Mouse (Mus musculus) stomach, embryonic 16.5 days (tissue): ENCODE results near the gene Trim71. TPM values are rescaled to one million over a fixed set of nuclear protein-coding genes. Genes with fewer than 3 reads are reported as not detected.
A peak's percentile ranks its signal among the peaks of the same experiment; 100 is the strongest.

Experiments used
- ATAC-seq: fragments of 200-750 bp; cut with Nextera tagmentation; 2 replicates; pipeline ENCODE4 v1.8.0; 2017; ENCODE audit warnings: moderate number of reproducible peaks, moderate TSS enrichment; ENCODE audit not compliant: insufficient read depth, low FRiP score
- H3K27ac ChIP-seq: fragments of 300-500 bp; sonication (generic); 2 replicates; pipeline ENCODE4 v1.5.1; 2014; ENCODE audit warnings: low read length
- H3K27me3 ChIP-seq: fragments of 300-500 bp; sonication (generic); 2 replicates; pipeline ENCODE4 v1.6.1; 2014; ENCODE audit warnings: low read length, control low read depth, mixed read lengths; ENCODE audit not compliant: control insufficient read depth, insufficient read depth
- H3K36me3 ChIP-seq: fragments of 300-500 bp; sonication (generic); 2 replicates; pipeline ENCODE4 v1.6.1; 2014; ENCODE audit warnings: low read length; ENCODE audit not compliant: control insufficient read depth, insufficient read depth
- H3K4me1 ChIP-seq: fragments of 300-500 bp; sonication (generic); 2 replicates; pipeline ENCODE4 v1.6.1; 2014; ENCODE audit warnings: low read length, control low read depth, mixed read lengths; ENCODE audit not compliant: control insufficient read depth, insufficient read depth
- H3K4me2 ChIP-seq: fragments of 300-500 bp; sonication (generic); 2 replicates; pipeline ENCODE4 v1.6.1; 2014; ENCODE audit warnings: low read depth, low read length, mixed read lengths
- H3K4me3 ChIP-seq: fragments of 300-500 bp; sonication (generic); replicated peaks from 2 replicates; pipeline ENCODE4 v1.5.1; 2014; ENCODE audit warnings: mild to moderate bottlenecking, low read length
- H3K9ac ChIP-seq: fragments of 300-500 bp; sonication (generic); 2 replicates; pipeline ENCODE4 v1.6.1; 2014; ENCODE audit warnings: low read length
- H3K9me3 ChIP-seq: fragments of 300-500 bp; sonication (generic); replicated peaks from 2 replicates; pipeline ENCODE4 v1.6.1; 2016; ENCODE audit warnings: low read length, control low read depth; ENCODE audit not compliant: control insufficient read depth
- WGBS: fragments of 180-500 bp; shearing (Covaris S2); extraction: QIAGEN DNeasy Blood & Tissue Kit; methylation state at CpG from one replicate; pipeline ENCODE4 v1.1.7; 2014; 5-methylcytosine and 5-hydroxymethylcytosine counted together
- polyA plus RNA-seq: library from polyadenylated mRNA; unstranded; fragments of >200 nt; fragmentation: Nextera tagmentation; extraction: Ambion mirVana; gene quantifications from 2 replicates; pipeline ENCODE4 v1.2.1, GENCODE M21; 2015

Gene Trim71
- polyA plus RNA-seq: 0.96 and 0.98 TPM in 2 replicates

DNA sequence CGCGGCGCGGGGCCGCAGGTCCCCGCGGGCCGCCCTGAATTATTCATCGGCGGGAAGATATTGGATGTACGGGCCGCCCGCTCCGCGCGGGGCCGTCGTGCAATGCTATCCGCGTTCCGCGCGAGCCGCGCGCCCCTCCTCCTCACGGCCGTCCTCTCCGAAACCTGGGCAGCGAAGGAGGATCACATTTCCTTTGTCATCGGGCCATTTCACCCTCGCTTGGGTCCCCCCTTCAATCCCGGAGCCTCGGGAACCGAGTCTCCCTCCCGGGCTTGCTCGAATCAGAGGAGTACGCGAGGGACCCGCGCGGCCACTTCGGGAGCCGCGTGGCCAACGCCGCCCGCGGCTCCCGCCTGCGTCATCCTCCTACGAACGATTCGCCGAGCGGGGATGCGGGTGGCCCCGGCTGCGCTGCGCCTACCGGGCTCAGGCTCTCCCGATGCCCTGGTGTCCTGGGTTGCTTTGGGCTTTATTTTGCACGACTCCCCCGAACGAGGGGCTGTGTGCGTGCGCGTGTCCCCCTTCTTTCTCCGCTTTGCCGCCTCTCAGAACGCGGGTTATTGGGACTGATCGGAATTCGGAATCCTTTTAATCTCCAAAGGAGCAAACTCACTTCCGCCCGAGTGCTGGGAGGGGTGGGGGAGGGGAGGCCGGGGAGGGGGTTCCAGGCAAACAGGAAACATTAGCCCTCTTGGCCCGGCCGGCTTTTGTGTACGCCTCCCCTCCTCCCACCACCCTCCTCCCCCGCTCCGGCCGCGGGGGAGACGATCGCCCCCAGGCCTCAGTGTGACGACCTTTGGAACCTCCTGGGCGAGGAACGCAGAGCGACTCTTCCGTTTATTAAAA lies at the start of gene Trim71:
Gene Trim71, minus strand, starts transcription at position 609 of the 846 bp plus-strand sequence.
- H3K9ac ChIP-seq: peak within 1 kb of the TSS; percentile 80
- under 1% methylated on average over 91 of the region's 91 CpGs for WGBS

GRCm38 (mm10) chr9:114613026-114613425 lies 48.9 kb upstream of the Trim71 start:
- 91% methylated on average over 4 of the region's 4 CpGs for WGBS
- peaks cover 30% of the 10 kb centered on the region for H3K36me3 ChIP-seq
- no peaks in the 10 kb centered on the region for H3K27me3 ChIP-seq

More for the DNA sequence above, at the start of gene Trim71:
- Histone ChIP-seq H3K4me2 (peak within 1 kb of the TSS; percentile 67), H3K9me3 (no peaks in the 10 kb centered on the region), H3K27ac (peak within 1 kb of the TSS; percentile 73), H3K27me3 (peaks cover 42% of the 10 kb centered on the region), H3K36me3 (no peaks in the 10 kb centered on the region), H3K4me1 (peaks cover 14% of the 10 kb centered on the region), H3K4me3 (peak within 1 kb of the TSS; percentile 54)
- ATAC-seq: peak; percentile 31; the same call in 1 of the 2 replicates

DNA sequence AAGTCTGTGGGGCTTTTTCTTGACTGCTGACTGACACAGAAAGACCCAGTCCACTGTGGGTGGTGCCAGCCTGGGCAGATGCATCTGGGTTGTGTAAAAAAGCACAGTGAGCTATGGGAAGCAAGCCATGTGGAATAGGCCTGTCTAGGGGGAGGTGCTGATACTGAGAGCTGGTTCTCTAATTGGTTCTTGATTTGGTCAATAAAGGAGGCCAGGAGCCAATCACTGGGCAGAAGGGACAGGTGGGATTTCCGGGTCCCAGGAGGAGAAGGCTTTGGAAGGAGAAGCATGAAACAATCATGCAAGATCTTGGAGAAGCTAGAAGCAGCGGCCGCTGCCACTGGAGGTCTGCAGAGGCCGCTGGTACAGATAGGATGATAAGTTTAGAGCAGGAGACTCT lies 48.4 kb upstream of the Trim71 start:
- Histone ChIP-seq H3K27me3 (no peaks in the 10 kb centered on the region), H3K4me2 (no peak overlapping the region), H3K36me3 (peaks cover 30% of the 10 kb centered on the region), H3K9me3 (no peaks in the 10 kb centered on the region), H3K9ac (no peak overlapping the region), H3K4me1 (no peaks in the 10 kb centered on the region), H3K27ac (no peak overlapping the region), H3K4me3 (no peak overlapping the region)
- ATAC-seq: no peak
- WGBS: 88% methylated on average over 4 of the region's 4 CpGs

More at GRCm38 (mm10) chr9:114613026-114613425, 48.9 kb upstream of the Trim71 start:
- no peak overlapping the region for H3K9ac ChIP-seq
- H3K4me2 ChIP-seq: no peak overlapping the region
- no peak overlapping the region for H3K27ac ChIP-seq
- no peak overlapping the region for H3K4me3 ChIP-seq
- no peaks in the 10 kb centered on the region for H3K9me3 ChIP-seq
- H3K4me1 ChIP-seq: no peaks in the 10 kb centered on the region
- no peak for ATAC-seq

- H3K9ac ChIP-seq: no peak overlapping the region
- H3K4me3 ChIP-seq: no peak overlapping the region
- no peaks in the 10 kb centered on the region for H3K9me3 ChIP-seq
- no peaks in the 10 kb centered on the region for H3K4me1 ChIP-seq
- peaks cover 28% of the 10 kb centered on the region for H3K36me3 ChIP-seq
- H3K27ac ChIP-seq: no peak overlapping the region
- H3K27me3 ChIP-seq: no peaks in the 10 kb centered on the region
- no peak for ATAC-seq
- 89% methylated on average over 3 of the region's 3 CpGs for WGBS
- H3K4me2 ChIP-seq: no peak overlapping the region
Measured at GRCm38 (mm10) chr9:114610266-114610665, 46.1 kb upstream of the Trim71 start.

GRCm38 (mm10) chr9:114603876-114604540 lies 39.8 kb upstream of the Trim71 start:
- Histone ChIP-seq H3K4me1 (no peaks in the 10 kb centered on the region), H3K9me3 (no peaks in the 10 kb centered on the region), H3K36me3 (peaks cover 10% of the 10 kb centered on the region; the same call in 1 of the 2 replicates), H3K4me2 (no peak overlapping the region), H3K27me3 (no peaks in the 10 kb centered on the region), H3K27ac (no peak overlapping the region), H3K4me3 (no peak overlapping the region), H3K9ac (no peak overlapping the region)
- no peak for ATAC-seq
- WGBS: 78% methylated on average over 12 of the region's 12 CpGs

DNA sequence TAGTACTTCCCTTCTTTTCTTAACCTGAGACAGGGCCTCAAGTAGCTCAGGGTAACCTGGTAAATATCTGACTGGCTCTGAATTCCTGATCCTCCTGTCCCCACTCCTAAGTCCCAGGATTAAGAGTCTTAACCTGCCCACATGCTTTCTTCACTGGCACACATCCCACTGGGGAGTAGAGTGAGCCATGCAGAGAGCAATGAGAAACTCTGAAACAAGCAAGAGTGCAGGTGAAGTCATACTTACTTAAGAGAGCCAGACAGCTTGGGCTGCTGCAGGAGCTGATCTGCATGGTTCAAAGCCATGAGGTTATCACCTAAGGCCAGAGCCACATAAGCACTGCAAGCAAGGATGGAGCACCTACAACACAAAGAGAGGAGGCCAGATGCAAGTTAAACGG lies 36.9 kb upstream of the Trim71 start:
- no peak for ATAC-seq
- H3K9ac ChIP-seq: no peak overlapping the region
- 58% methylated on average over 1 of the region's 1 CpGs for WGBS
- H3K9me3 ChIP-seq: no peaks in the 10 kb centered on the region
- no peaks in the 10 kb centered on the region for H3K4me1 ChIP-seq
- no peak overlapping the region for H3K4me2 ChIP-seq
- peaks cover 9% of the 10 kb centered on the region; the same call in 1 of the 2 replicates for H3K36me3 ChIP-seq
- no peak overlapping the region for H3K4me3 ChIP-seq
- H3K27ac ChIP-seq: no peak overlapping the region
- no peaks in the 10 kb centered on the region for H3K27me3 ChIP-seq

DNA sequence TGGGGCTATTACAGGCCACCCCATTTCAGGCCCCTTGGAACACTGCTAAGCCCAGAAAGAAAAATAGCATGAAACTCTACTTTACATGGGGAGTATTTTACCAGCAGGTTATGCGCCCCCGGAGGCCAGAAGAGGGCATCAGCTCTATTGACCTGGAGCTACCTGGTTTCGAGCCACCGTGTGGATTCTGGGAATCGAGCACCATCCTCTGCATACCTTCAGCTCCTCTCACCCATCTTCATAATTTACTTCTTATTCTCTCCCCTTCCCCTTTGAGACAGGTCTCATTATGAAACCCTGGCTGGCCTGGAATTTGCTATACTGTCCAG lies 20.8 kb upstream of the Trim71 start:
- H3K4me3 ChIP-seq: no peak overlapping the region
- no peaks in the 10 kb centered on the region; the same call in 1 of the 2 replicates for H3K4me1 ChIP-seq
- no peak for ATAC-seq
- no peak overlapping the region for H3K4me2 ChIP-seq
- no peaks in the 10 kb centered on the region for H3K27me3 ChIP-seq
- H3K36me3 ChIP-seq: peaks cover 7% of the 10 kb centered on the region
- no peaks in the 10 kb centered on the region for H3K9me3 ChIP-seq
- no peak overlapping the region for H3K9ac ChIP-seq
- WGBS: 37% methylated on average over 5 of the region's 5 CpGs
- peak overlapping the region; percentile 83; the same call in 1 of the 2 replicates for H3K27ac ChIP-seq

DNA sequence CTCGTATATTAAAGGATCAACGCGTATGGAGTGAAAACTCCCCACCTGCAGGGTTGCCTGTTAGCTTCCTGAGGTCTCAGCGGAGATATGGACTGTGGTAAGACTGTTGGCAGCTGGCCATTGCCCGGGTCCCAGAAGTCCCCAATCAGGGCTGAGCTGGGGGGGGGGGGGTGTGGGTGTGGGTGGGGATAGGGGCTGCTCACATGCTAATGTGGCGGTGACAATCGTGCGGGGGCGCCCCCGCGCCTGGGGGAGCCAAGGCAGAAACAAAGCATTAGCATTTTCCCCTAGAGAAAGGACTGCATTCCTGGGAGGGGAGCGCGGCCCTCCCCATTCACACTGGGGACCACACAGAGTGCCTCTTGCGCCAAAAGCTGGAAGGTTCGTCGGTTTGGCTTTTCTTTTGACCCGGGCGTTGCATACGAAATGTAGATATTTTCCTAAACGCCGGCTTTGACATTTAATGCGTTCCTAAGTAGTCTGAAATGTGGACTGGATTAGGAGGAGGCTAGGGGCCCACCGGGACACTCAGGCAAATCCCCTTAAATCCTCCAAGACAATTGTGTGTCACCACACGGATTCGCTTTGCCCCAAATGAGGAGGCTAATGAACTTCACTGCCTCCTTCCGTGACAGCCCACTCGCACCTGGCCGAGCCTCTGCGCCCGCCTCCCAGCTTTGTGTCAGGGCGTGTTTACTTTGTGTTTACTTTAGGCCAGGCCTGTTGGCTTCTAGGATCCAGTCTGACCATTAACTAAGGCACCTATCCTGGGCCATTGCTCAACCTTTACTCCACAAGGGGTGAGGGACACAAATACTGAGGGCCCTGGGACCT lies 20.2 kb upstream of the Trim71 start:
- Histone ChIP-seq H3K4me3 (peak overlapping the region; percentile 53), H3K9ac (peak overlapping the region; percentile 71), H3K4me2 (peak overlapping the region; percentile 93), H3K27ac (peak overlapping the region; percentile 83), H3K27me3 (no peaks in the 10 kb centered on the region), H3K36me3 (peaks cover 7% of the 10 kb centered on the region), H3K9me3 (no peaks in the 10 kb centered on the region), H3K4me1 (no peaks in the 10 kb centered on the region; the same call in 1 of the 2 replicates)
- peak; percentile 81 for ATAC-seq
- 8% methylated on average over 31 of the region's 31 CpGs for WGBS
